Mouse (Mus musculus) fibroblast of lung, adult 2 months (primary cell): ENCODE results near the gene Galnt6.

Experiments used
- DNase-seq: peaks from one replicate; pipeline ENCODE4 v3.0.0-alpha.2; 2011; ENCODE audit warnings: low read depth

The Galnt6 gene

GRCm38 (mm10) chr15:100654271-100654670 is 74.9 kb downstream of the Galnt6 start:
- DNase-seq: no peak

DNA sequence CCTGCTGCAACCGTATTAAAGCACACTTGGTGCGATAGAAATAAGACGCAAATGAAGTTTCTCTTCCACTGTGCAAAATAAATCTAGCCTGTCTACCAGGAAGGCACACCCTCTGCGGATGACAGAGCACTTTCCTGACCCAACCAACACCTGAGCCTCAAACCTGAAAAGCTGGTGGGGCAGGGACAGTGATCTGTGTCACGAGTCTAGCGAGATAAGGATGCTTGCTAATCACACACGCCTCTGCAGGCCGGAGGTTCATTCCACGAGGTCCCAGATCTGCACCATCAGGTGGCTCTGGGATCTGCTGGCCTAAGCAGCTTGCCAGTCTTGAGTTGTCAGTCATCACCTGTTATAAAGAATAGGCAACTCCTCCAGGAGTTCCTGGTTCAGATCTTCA is 77.6 kb downstream of the Galnt6 start:
- no peak for DNase-seq

- no peak for DNase-seq
These were observed 79.1 kb downstream of the Galnt6 start for GRCm38 (mm10) chr15:100650111-100650510.

DNA sequence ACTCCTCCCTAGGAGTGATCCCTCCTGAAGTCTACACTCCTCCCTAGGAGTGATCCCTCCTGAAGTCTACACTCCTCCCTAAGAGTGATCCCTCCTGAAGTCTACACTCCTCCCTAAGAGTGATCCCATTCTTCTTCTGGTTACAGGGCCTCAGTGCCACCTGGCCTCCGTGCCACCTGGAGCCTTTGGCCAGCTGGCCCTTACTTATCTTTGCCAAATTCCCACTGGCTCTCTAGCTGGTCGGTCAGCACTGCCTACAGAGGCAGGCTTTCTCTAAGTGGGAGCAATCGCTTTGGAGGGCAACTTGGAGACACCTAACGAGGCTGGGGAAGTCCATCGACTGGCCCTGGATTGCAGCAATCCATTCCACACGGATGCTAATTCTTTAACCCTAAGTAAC is 83.0 kb downstream of the Galnt6 start:
- DNase-seq: no peak

GRCm38 (mm10) chr15:100642451-100642850 is 86.7 kb downstream of the Galnt6 start:
- DNase-seq: no peak
